Mouse (Mus musculus): ENCODE measurements around the gene Pars2. TPM values are rescaled to one million over a fixed set of nuclear protein-coding genes. Genes with fewer than 3 reads are reported as not detected.

The Pars2 gene
- total RNA-seq, 2 experiments from 2014 or later, result 4.2 to 5.0 TPM

- intact Hi-C loops (cut with DNase I), result loop anchor here (5.0 kb wide), 1 partner anchor 530 kb away; no protein-coding TSS in a partner anchor
- no peak for DNase-seq
Measured at GRCm38 (mm10) chr4:106632313-106632712, 18.6 kb upstream of the Pars2 start.

- intact Hi-C loops (cut with DNase I), result loop anchor here (5.0 kb wide), 1 partner anchor 529 kb away; no protein-coding TSS in a partner anchor
- DNase-seq, result no peak
Measured at GRCm38 (mm10) chr4:106633281-106634085, 17.4 kb upstream of the Pars2 start.

- no peak for DNase-seq
- intact Hi-C loops (cut with DNase I), result loop anchor here (5.0 kb wide), 1 partner anchor 528 kb away; no protein-coding TSS in a partner anchor
Measured at GRCm38 (mm10) chr4:106634086-106634479, 16.8 kb upstream of the Pars2 start.

GRCm38 (mm10) chr4:106643483-106644217 lies 7.2 kb upstream of the Pars2 start:
- intact Hi-C loops (cut with DNase I), result no loop called here
- no peak for DNase-seq

- intact Hi-C loops (cut with DNase I), result no loop called here
- no peak for DNase-seq
Measured at GRCm38 (mm10) chr4:106644218-106644610, 6.7 kb upstream of the Pars2 start.

- intact Hi-C loops (cut with DNase I), result no loop called here
- DNase-seq, result no peak
Measured at GRCm38 (mm10) chr4:106645797-106646196, 5.1 kb upstream of the Pars2 start.

- DNase-seq, result no peak
- intact Hi-C loops (cut with DNase I), result no loop called here
Measured at GRCm38 (mm10) chr4:106647137-106647536, 3.7 kb upstream of the Pars2 start.

- DNase-seq, result no peak
- intact Hi-C loops (cut with DNase I), result no loop called here
Measured at GRCm38 (mm10) chr4:106652546-106652945, 1.7 kb downstream of the Pars2 start.

GRCm38 (mm10) chr4:106653051-106653450 lies 2.2 kb downstream of the Pars2 start:
- DNase-seq, result no peak
- intact Hi-C loops (cut with DNase I), result no loop called here

- intact Hi-C loops (cut with DNase I), result no loop called here
- no peak for DNase-seq
Measured at GRCm38 (mm10) chr4:106655681-106656080, 4.8 kb downstream of the Pars2 start.

GRCm38 (mm10) chr4:106663956-106664470 lies 13.1 kb downstream of the Pars2 start:
- intact Hi-C loops (cut with DNase I), result no loop called here

GRCm38 (mm10) chr4:106664697-106665096 lies 13.8 kb downstream of the Pars2 start:
- intact Hi-C loops (cut with DNase I), result no loop called here

More at GRCm38 (mm10) chr4:106663956-106664470, 13.1 kb downstream of the Pars2 start:
- DNase-seq, result no peak

GRCm38 (mm10) chr4:106665269-106665668 lies 14.4 kb downstream of the Pars2 start:
- no peak for DNase-seq
- intact Hi-C loops (cut with DNase I), result no loop called here

More at GRCm38 (mm10) chr4:106664697-106665096, 13.8 kb downstream of the Pars2 start:
- no peak for DNase-seq

- intact Hi-C loops (cut with DNase I), result no loop called here
- no peak for DNase-seq
Measured at GRCm38 (mm10) chr4:106665673-106666072, 14.8 kb downstream of the Pars2 start.

- DNase-seq, result no peak
- intact Hi-C loops (cut with DNase I), result no loop called here
Measured at GRCm38 (mm10) chr4:106666546-106666945, 15.7 kb downstream of the Pars2 start.

GRCm38 (mm10) chr4:106676749-106677148 lies 25.9 kb downstream of the Pars2 start:
- intact Hi-C loops (cut with DNase I), result no loop called here

GRCm38 (mm10) chr4:106678442-106679118 lies 27.7 kb downstream of the Pars2 start, which contains the start of gene Ttc4:
TSS of gene Ttc4 (minus strand) at chr4:106678944.
- intact Hi-C loops (cut with DNase I), result loop anchor here (2.0 kb wide), 1 partner anchor 28 kb away; the partner anchor contains the start of gene Pars2
- DNase-seq, result peak; percentile 89 to 93

More at GRCm38 (mm10) chr4:106676749-106677148, 25.9 kb downstream of the Pars2 start:
- DNase-seq, result no peak

- no peak for DNase-seq
- intact Hi-C loops (cut with DNase I), result loop anchor here (2.0 kb wide), 1 partner anchor 28 kb away; the partner anchor contains the start of gene Pars2
Measured at GRCm38 (mm10) chr4:106679152-106679551, 28.3 kb downstream of the Pars2 start.

GRCm38 (mm10) chr4:106680955-106681354 lies 30.1 kb downstream of the Pars2 start:
- DNase-seq, result no peak
- intact Hi-C loops (cut with DNase I), result no loop called here

- no peak for DNase-seq
- intact Hi-C loops (cut with DNase I), result no loop called here
Measured at GRCm38 (mm10) chr4:106688636-106689296, 37.9 kb downstream of the Pars2 start.

All from heart, postnatal 10 days (tissue).